In genomic region chr2:158625231-158625630, GRCm38 (mm10) we compare ENCODE assay signal across 8 mouse cellular contexts. TPM values are rescaled to one million over a fixed set of nuclear protein-coding genes. Genes with fewer than 3 reads are reported as not detected.
DNase-seq lines count a peak whose midpoint lies in the region; ATAC-seq and TF ChIP-seq lines count a peak whose summit lies in the region.

No protein-coding gene starts in this region.

- no peak for TF ChIP-seq CTCF in cortical plate, adult 2 months (IDR thresholded peaks at IDR 0.05; ENCODE audit: extremely low read depth, insufficient read depth, low read length)
- TF ChIP-seq CTCF in intestine, postnatal 0 days (IDR thresholded peaks at IDR 0.05; ENCODE audit: low read depth) = no peak

- H3K9me3 ChIP-seq in intestine, postnatal 0 days (ENCODE audit: control insufficient read depth) = no peaks in the 10 kb centered on the region
- H3K9me3 ChIP-seq in midbrain, embryonic 11.5 days (ENCODE audit: control insufficient read depth, low read length) = no peaks in the 10 kb centered on the region

- TF ChIP-seq POLR2A in cortical plate, adult 2 months (IDR thresholded peaks at IDR 0.05; ENCODE audit: extremely low read depth, insufficient read depth, low read length) = no peak

- peaks cover 13% of the 10 kb centered on the region for H3K36me3 ChIP-seq in intestine, postnatal 0 days (ENCODE audit: control insufficient read depth, insufficient read depth)
- peaks cover 3% of the 10 kb centered on the region; the same call in 1 of the 2 replicates for H3K36me3 ChIP-seq in midbrain, embryonic 11.5 days (ENCODE audit: control insufficient read depth, insufficient read depth, low read length)

- H3K27ac ChIP-seq in cortical plate, adult 2 months (ENCODE audit: insufficient read depth, low read length) = 0 out of 2 replicates have a peak overlapping the region, but pooled peaks have one; percentile 3
- H3K27ac ChIP-seq in intestine, postnatal 0 days (ENCODE audit: low read depth, low read length) = peak overlapping the region; percentile 91
- peak overlapping the region; percentile 45; the same call in 1 of the 2 replicates for H3K27ac ChIP-seq in midbrain, embryonic 11.5 days (ENCODE audit: low read depth, low read length)

- peak overlapping the region; percentile 81 for H3K4me3 ChIP-seq in cortical plate, adult 2 months (ENCODE audit: insufficient read depth, low read length)
- H3K4me3 ChIP-seq in intestine, postnatal 0 days (ENCODE audit: low read depth, low read length) = peak overlapping the region; percentile 99
- H3K4me3 ChIP-seq in midbrain, embryonic 11.5 days (ENCODE audit: low read depth, low read length) = peak overlapping the region; percentile 75

- H3K27me3 ChIP-seq in intestine, postnatal 0 days (replicated peaks; ENCODE audit: control insufficient read depth, insufficient read depth, low read length) = 0 out of 2 replicates have a peak, but pooled peaks cover 11% of the 10 kb centered on the region
- H3K27me3 ChIP-seq in midbrain, embryonic 11.5 days (ENCODE audit: control insufficient read depth, insufficient read depth, low read length) = no peaks in the 10 kb centered on the region

- H3K9ac ChIP-seq in intestine, postnatal 0 days (ENCODE audit: low read depth, low read length) = peak overlapping the region; percentile 87
- peak overlapping the region; percentile 78 for H3K9ac ChIP-seq in midbrain, embryonic 11.5 days (ENCODE audit: low read length)

- no peak; the same call in none of the 2 replicates for ATAC-seq in intestine, postnatal 0 days
- peak; percentile 73 for ATAC-seq in midbrain, embryonic 11.5 days (ENCODE audit: low FRiP score)
- ATAC-seq in erythroid progenitor cell, adult 5-6 weeks (replicated peaks; ENCODE audit: low FRiP score, poor library complexity, severe bottlenecking) = no peak

- DNase-seq in cerebellum, postnatal 14 days = peak; percentile 54 to 58
- no peak for DNase-seq in cerebellum, adult 18-20 months
- peak; percentile 21 for DNase-seq in 3T3-L1 (ENCODE audit: low read depth, low spot score)
- no peak for DNase-seq in midbrain, embryonic 11.5 days (ENCODE audit: low spot score, missing footprints)
- no peak for DNase-seq in left cerebral cortex, postnatal 25 days (ENCODE audit: low spot score in 2 of 2)

- under 1% methylated on average over 44 of the region's 44 CpGs for WGBS in intestine, postnatal 0 days
- under 1% methylated on average over 44 of the region's 44 CpGs for WGBS in midbrain, embryonic 11.5 days

- peaks cover 2% of the 10 kb centered on the region; the same call in 1 of the 2 replicates for H3K4me1 ChIP-seq in cortical plate, adult 2 months (ENCODE audit: control insufficient read depth, insufficient read depth, low read length)
- no peaks in the 10 kb centered on the region for H3K4me1 ChIP-seq in intestine, postnatal 0 days (replicated peaks; ENCODE audit: control insufficient read depth, insufficient read depth, low read length)
- H3K4me1 ChIP-seq in midbrain, embryonic 11.5 days (ENCODE audit: control insufficient read depth, insufficient read depth, low read length) = peaks cover 11% of the 10 kb centered on the region

- H3K4me2 ChIP-seq in intestine, postnatal 0 days (replicated peaks; ENCODE audit: low read depth) = peak overlapping the region; percentile 81
- H3K4me2 ChIP-seq in midbrain, embryonic 11.5 days = peak overlapping the region; percentile 84

- intact Hi-C loops in left cerebral cortex, postnatal 25 days (cut with DNase I) = loop anchor here (2.0 kb wide), 1 partner anchor 68 kb away; no protein-coding TSS in a partner anchor

RNA-seq across cellular contexts. Expression of gene Actr5, which starts 0.5 kb away (rescaled TPM):
- 6.9 and 7.4 TPM in 2 replicates for polyA plus RNA-seq in cortical plate, adult 2 months (2012; rRNA removed)
- polyA plus RNA-seq in intestine, postnatal 0 days (2015; fragmentation: Nextera tagmentation; extraction: Ambion mirVana) = 3.7 and 5.3 TPM in 2 replicates
- 15.3 and 16.0 TPM in 2 replicates for polyA plus RNA-seq in midbrain, embryonic 11.5 days (2014; fragmentation: Nextera tagmentation; extraction: Ambion mirVana)
- 1 to 10 TPM; 7.3 to 9.6 TPM for total RNA-seq in left cerebral cortex, postnatal 25 days (2021)
- total RNA-seq in erythroid progenitor cell, adult 5-6 weeks (2015; ENCODE audit: low replicate concordance) = 0.84 and 7.2 TPM in 2 replicates
- 4.2 and 6.2 TPM in 2 replicates for total RNA-seq in erythroid progenitor cell, adult 5-6 weeks (2017; ENCODE audit: low replicate concordance)

RNA-seq across cellular contexts. Expression of gene Slc32a1, which starts 14.7 kb away (rescaled TPM):
- polyA plus RNA-seq in cortical plate, adult 2 months (2012; rRNA removed) = 73.8 and 87.3 TPM in 2 replicates
- polyA plus RNA-seq in intestine, postnatal 0 days (2015; fragmentation: Nextera tagmentation; extraction: Ambion mirVana) = not detected in 2 replicates
- 1.9 and 2.3 TPM in 2 replicates for polyA plus RNA-seq in midbrain, embryonic 11.5 days (2014; fragmentation: Nextera tagmentation; extraction: Ambion mirVana)
- total RNA-seq in left cerebral cortex, postnatal 25 days (2021) = 100 to 1,000 TPM in 1 of 2 experiments, 10 to 100 TPM in 1; 81.8 to 112 TPM
- total RNA-seq in erythroid progenitor cell, adult 5-6 weeks (2015; ENCODE audit: low replicate concordance) = not detected in 2 replicates
- not detected in 2 replicates for total RNA-seq in erythroid progenitor cell, adult 5-6 weeks (2017; ENCODE audit: low replicate concordance)

RNA-seq across cellular contexts. Expression of gene Ppp1r16b, which starts 40.0 kb away (rescaled TPM):
- polyA plus RNA-seq in cortical plate, adult 2 months (2012; rRNA removed) = 51.5 and 55.4 TPM in 2 replicates
- 3.3 and 3.4 TPM in 2 replicates for polyA plus RNA-seq in intestine, postnatal 0 days (2015; fragmentation: Nextera tagmentation; extraction: Ambion mirVana)
- 3.2 and 3.3 TPM in 2 replicates for polyA plus RNA-seq in midbrain, embryonic 11.5 days (2014; fragmentation: Nextera tagmentation; extraction: Ambion mirVana)
- 100 to 1,000 TPM; 119 to 132 TPM for total RNA-seq in left cerebral cortex, postnatal 25 days (2021)
- total RNA-seq in erythroid progenitor cell, adult 5-6 weeks (2015; ENCODE audit: low replicate concordance) = 1.4 and 2.5 TPM in 2 replicates
- 1.7 and 2.3 TPM in 2 replicates for total RNA-seq in erythroid progenitor cell, adult 5-6 weeks (2017; ENCODE audit: low replicate concordance)

Comparison
In these comparisons a context has a peak if more than half of its experiments do, and no peak if none do; other contexts are left out.
1. DNase-seq: peak in cerebellum, postnatal 14 days (2 of 2) and 3T3-L1 (single experiment); none in cerebellum, adult 18-20 months (0 of 2), midbrain, embryonic 11.5 days (single experiment) and left cerebral cortex, postnatal 25 days (0 of 2).
2. H3K27ac ChIP-seq: peak in every context shown above with its lines; median percentile 91 in intestine, postnatal 0 days; 45 in midbrain, embryonic 11.5 days; 3 in cortical plate, adult 2 months.
3. RNA of gene Slc32a1, which starts 14.7 kb away (polyA plus RNA-seq): 73.8 to 87.3 TPM in cortical plate, adult 2 months; 1.9 to 2.3 TPM in midbrain, embryonic 11.5 days and not detected in intestine, postnatal 0 days; every median in the first group is over 10 times any median in the second.
4. RNA of gene Ppp1r16b, which starts 40.0 kb away (polyA plus RNA-seq): 51.5 to 55.4 TPM in cortical plate, adult 2 months; 3.3 to 3.4 TPM in intestine, postnatal 0 days and 3.2 to 3.3 TPM in midbrain, embryonic 11.5 days; every median in the first group is over 10 times any median in the second.
5. Peak in every context shown above with its lines, with median percentiles within 50 percentile points of each other: H3K4me3 ChIP-seq.